Mouse (Mus musculus) bone marrow macrophage, adult 2 months (primary cell): ENCODE results near the gene Dlx3. TPM values are rescaled to one million over a fixed set of nuclear protein-coding genes. Genes with fewer than 3 reads are reported as not detected.

Source experiments
- H3K27ac ChIP-seq: 2 replicates; pipeline ENCODE4 v1.5.1; 2012; ENCODE audit warnings: low read depth, low read length; ENCODE audit not compliant: insufficient read depth
- H3K4me1 ChIP-seq: 2 replicates; pipeline ENCODE4 v1.6.1; 2012; ENCODE audit warnings: low read length; ENCODE audit not compliant: control insufficient read depth, insufficient read depth
- H3K4me3 ChIP-seq: 2 replicates; pipeline ENCODE4 v1.5.1; 2012; ENCODE audit warnings: mild to moderate bottlenecking, low read length, moderate library complexity; ENCODE audit not compliant: insufficient read depth
- CTCF ChIP-seq: IDR thresholded peaks from 2 replicates; pipeline ENCODE4 v1.5.1; 2012; ENCODE audit warnings: low read depth, mild to moderate bottlenecking, low read length, moderate library complexity
- POLR2A ChIP-seq: IDR thresholded peaks from 2 replicates; pipeline ENCODE4 v1.6.1; 2012; ENCODE audit warnings: mild to moderate bottlenecking, low read depth, low read length, borderline replicate concordance
- polyA plus RNA-seq: library from polyadenylated mRNA; stranded (reverse); fragments of >200 nt; gene quantifications from 2 replicates; pipeline ENCODE4 v1.2.4, GENCODE M21; 2012; ENCODE audit not compliant: missing spikeins, insufficient read depth, insufficient read length

The Dlx3 gene
- polyA plus RNA-seq, 1 experiment = not detected

DNA sequence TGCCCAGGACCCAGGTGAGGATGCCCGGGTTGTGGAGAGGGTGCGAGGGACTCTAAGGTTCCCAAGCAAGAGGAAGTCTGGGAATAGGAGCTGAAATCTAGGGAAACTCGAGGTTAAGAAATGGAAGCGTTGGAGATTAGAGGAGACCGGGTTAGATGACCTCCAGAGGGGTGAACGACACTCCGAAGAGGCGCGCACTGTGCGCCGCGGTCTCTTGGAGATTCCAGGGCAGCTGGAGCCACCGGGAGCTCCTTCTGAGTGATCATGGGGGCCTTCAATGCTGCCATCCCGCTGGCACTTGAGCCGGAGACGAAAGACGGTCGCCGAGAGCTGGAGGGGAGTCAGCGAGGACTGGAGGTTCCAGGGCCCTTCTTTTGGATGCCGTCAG, 708 bp downstream of the Dlx3 start:
- Histone ChIP-seq H3K27ac (no peak overlapping the region), H3K4me1 (no peaks in the 10 kb centered on the region), H3K4me3 (no peak overlapping the region)
- TF ChIP-seq CTCF (no peak), POLR2A (no peak)

DNA sequence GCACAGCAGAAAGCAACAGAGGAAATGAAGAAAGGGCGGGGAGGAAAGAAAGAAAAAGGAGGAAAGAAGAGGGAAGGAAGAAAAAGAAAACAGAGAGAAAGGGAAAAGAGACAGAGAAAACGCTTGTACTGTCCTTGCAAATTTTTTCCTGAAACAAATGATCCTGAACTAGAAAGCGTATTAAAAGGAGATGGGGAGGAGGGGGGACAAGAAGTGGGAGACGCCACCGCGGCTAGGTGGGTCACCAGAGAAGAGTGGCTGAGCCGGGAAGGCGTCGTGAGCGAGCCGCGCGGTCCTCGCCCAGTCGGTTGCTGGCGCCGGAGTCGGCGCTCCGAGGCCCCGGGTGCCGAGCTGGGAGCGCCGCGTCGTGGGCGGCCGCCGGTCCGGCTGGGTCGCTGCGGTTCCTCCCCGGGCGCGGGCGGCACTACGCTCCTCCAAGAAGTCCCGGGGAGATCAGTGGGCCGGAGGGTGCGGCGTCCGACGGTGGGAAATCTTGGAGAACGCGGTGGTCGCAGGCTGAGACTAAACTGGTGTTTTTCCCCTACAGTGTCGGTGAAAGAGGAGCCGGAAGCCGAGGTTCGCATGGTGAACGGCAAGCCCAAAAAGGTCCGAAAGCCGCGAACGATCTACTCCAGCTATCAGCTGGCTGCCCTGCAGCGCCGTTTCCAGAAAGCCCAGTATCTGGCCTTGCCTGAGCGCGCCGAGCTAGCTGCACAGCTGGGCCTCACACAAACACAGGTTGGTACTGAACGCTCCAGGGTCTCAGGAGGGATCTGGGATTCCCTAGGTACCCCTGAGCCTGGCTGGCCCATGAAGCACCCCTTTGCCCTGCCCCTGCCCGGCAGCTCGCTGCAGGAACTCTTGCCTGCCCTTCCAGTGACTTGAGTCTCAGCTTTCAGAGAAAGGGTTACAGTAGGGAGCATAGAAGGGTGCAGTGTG, 1.5 kb downstream of the Dlx3 start:
- Histone ChIP-seq H3K27ac (no peak overlapping the region), H3K4me1 (no peaks in the 10 kb centered on the region), H3K4me3 (no peak overlapping the region)
- TF ChIP-seq POLR2A (no peak), CTCF (no peak)

DNA sequence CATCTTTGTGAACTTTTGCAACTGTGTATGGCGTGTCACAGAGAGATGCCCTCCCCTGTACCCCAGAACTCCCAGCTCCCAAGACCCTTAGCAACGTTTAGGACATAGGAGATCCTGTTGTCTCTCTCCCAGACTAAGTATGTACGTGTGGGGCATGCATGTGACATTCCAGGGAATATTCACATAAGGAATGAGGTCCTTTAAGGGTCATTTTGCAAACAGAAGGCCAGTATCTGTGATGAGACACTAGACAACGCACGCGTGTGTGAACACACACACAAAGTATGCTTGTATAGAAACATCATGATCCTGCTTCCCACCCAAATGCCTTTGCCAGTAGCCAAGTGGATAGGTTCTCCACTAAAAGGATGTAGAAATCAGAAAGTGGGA, 2.2 kb downstream of the Dlx3 start:
- H3K27ac ChIP-seq = no peak overlapping the region
- H3K4me1 ChIP-seq = no peaks in the 10 kb centered on the region
- TF ChIP-seq CTCF (no peak), POLR2A (no peak)
- no peak overlapping the region for H3K4me3 ChIP-seq

DNA sequence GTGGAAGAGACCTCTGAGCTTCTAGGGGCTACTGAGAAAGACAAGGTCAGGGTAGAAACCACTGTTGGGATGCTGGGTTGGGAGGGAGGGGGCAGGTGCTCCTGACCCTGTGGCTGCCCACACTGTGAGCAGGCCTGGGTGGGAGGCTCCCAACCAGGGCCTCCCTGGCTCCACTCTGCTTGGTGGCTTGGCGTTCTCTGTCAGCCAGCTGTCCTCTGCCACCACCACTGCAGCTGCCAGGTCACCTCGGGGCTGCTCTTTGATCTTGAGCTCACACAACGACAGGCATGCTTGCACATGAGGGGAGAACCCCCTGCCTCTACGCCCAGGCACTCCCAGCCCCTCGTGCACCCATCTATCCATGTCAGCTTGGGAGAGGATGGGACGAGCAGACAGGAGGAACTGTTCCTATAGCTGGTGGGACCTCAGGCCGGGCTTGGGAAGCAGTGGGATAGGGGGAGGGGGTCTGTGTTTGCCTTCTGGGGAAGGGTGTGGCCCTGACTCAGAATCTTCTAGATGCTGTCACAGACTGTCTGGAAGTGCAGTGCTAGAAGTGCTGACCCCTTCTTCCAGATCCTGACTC, 5.5 kb downstream of the Dlx3 start:
- no peak for TF ChIP-seq CTCF
- H3K4me1 ChIP-seq = no peaks in the 10 kb centered on the region
- H3K4me3 ChIP-seq = no peak overlapping the region
- no peak overlapping the region for H3K27ac ChIP-seq

DNA sequence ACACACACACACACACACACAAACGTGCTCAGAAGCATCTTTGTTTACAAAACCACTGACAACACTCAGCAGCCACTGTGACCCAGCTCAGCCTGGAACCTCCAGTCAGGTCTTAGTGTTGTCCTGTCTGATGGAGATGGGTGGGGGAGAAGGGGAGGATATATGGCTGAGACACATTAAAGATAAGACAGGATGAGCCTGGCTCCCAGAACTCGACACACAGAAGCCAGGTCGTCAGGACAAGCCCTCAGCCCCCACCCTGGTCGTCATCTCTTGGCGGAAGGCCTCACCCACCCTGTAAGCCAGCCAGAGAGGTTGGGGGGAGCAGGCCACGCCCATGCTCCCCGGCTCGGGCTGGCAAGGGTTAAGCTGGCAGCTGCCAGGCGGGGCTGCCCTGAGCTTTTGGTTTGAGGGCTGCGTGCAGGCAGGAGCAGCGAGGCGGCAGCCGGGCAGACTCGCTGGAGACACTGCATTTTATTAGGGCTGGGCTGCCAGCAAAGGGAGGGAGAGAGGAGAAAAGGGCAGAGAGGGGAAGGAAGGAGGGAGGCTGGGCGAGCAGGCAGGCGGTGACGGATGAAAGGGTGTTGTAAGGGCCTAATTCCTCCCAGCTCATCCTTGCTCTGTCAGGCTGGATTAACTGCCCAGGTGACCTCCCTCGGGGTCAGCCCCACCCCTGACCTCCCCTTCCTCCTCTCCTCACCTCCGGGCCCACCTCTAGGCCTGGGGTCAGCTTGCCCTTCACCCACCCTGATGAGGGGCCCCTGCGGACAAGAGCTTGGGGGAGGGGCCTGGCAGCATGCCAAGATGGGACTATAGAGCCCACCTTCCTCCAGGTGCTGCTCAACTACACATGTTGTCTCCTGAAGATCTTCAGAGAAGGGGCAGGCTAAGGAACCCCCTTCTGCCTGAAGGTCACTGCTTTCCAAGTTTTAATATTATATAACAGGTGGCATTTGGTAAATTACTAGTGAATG, 6.6 kb downstream of the Dlx3 start:
- Histone ChIP-seq H3K27ac (no peak overlapping the region), H3K4me1 (no peaks in the 10 kb centered on the region), H3K4me3 (no peak overlapping the region)
- TF ChIP-seq POLR2A (no peak), CTCF (no peak)

DNA sequence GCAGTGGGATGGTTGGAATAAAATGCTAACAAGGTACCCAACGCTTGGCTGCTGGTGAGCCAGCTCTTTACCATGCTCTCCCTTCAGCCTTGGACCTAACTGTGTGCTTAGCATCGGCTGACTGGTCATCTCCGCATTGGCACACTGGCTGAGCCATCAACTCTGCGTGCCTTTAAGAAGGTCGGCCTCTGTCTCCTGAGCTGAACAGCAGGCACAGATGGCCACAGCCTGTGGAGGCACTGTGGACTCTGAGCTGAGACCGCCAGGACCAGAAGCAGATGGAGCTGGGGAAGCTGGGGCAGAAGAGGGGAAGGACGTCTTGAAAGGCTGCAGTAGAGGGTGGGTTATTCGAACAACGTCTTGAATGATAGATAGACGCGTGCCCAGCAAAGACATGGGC, 8.4 kb downstream of the Dlx3 start:
- no peaks in the 10 kb centered on the region for H3K4me1 ChIP-seq
- no peak overlapping the region for H3K27ac ChIP-seq
- TF ChIP-seq POLR2A = no peak
- no peak for TF ChIP-seq CTCF
- no peak overlapping the region for H3K4me3 ChIP-seq

DNA sequence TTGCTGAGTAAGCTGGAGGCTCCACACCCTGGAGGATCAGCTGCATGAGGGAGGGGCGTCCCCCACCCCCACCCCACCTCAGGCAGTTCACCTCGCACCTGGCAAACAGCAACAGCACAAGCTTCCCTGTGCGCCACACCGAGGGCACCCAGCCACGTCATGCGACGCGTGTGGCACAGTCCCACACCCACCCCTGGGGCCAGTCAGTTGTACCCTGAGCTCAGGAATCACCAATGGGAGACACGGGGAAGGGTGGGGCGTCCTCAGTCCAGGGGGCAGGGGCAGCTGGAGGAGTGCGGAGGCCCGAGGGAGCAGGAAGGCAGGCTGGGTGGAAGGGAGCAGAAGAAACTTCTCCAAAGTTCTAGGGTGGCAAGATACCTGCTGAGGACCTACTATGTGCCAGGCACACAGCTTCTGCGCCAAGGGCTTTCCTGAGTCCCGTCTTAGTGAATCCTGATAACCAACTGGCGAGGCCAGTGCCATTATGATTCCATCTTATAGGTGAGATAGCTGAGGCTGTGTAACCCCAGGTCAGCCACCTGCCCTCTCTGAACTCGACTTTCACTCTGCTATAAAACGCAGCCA, 10.8 kb downstream of the Dlx3 start:
- H3K4me3 ChIP-seq = no peak overlapping the region
- H3K27ac ChIP-seq = no peak overlapping the region
- TF ChIP-seq CTCF (no peak), POLR2A (no peak)
- H3K4me1 ChIP-seq = no peaks in the 10 kb centered on the region

DNA sequence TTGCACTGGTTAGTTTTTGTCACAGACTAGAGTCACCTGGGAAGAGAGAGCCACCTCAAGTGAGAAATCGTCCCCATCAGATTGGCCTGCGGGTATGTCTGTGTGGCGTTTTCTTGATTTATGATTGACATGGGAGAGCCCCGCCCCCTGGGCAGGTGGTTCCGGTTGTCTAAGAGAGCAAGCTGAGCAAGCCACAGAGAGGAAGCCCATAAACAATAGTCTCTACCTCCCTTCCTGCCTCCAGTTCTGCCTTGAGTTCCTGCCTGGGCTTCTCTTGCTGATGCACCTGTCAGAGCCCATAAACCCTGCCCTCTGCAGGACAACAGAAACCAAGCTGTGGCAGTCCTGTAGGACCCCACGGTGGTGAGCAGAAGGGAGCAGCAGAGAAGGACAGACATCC, 13.4 kb downstream of the Dlx3 start:
- no peak overlapping the region for H3K4me3 ChIP-seq
- H3K4me1 ChIP-seq = no peaks in the 10 kb centered on the region
- H3K27ac ChIP-seq = no peak overlapping the region
- TF ChIP-seq CTCF (no peak), POLR2A (no peak)

DNA sequence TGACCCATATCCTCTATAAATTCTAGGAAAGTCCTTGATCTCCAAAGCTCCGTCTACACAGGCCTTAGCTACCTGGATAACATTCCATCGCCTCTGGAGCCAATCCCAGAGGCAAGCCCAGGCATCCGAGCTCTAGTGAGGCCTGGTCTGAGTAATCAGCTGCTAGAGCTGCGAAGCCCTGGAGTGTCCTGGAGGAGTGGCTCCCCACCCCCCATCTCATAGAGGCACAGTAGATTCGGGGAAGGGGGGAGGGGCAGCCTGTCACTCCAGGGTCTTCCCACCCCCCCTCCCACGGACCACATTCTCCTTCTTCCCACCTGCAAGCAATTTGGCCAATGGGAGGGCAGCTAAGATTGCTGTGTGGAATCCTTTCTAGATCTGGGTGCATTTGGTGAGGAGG, 17.4 kb downstream of the Dlx3 start:
- no peaks in the 10 kb centered on the region for H3K4me1 ChIP-seq
- no peak overlapping the region for H3K4me3 ChIP-seq
- TF ChIP-seq POLR2A = no peak
- no peak overlapping the region for H3K27ac ChIP-seq

DNA sequence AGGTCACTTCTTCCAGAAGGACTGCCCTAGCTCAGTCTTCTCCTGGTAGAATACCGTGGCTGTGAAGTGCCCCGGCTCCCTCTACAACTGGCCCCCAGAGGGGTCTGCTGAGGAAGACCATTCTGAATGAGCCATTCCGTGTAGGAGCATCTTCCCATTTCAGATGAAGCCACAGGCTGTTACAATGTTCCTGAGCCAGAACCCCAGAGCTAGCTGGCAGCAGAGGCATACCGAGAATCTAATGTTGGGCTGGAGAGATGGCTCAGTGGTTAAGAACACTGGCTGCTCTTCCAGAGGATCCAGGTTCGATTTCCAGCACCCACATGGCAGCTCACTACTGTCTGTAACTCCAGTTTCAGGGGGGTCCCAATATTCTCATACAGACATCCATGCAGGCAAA, 20.0 kb downstream of the Dlx3 start:
- H3K4me1 ChIP-seq = no peaks in the 10 kb centered on the region
- no peak overlapping the region for H3K27ac ChIP-seq
- no peak overlapping the region for H3K4me3 ChIP-seq
- no peak for TF ChIP-seq CTCF
- no peak for TF ChIP-seq POLR2A
